Mouse (Mus musculus): Measurements from ENCODE around the gene Aox1. TPM values are rescaled to one million over a fixed set of nuclear protein-coding genes. Genes with fewer than 3 reads are reported as not detected.
A peak's percentile ranks its signal among the peaks of the same experiment; 100 is the strongest.

The Aox1 gene
- polyA plus RNA-seq, 1 experiment, result 0.32 TPM

DNA sequence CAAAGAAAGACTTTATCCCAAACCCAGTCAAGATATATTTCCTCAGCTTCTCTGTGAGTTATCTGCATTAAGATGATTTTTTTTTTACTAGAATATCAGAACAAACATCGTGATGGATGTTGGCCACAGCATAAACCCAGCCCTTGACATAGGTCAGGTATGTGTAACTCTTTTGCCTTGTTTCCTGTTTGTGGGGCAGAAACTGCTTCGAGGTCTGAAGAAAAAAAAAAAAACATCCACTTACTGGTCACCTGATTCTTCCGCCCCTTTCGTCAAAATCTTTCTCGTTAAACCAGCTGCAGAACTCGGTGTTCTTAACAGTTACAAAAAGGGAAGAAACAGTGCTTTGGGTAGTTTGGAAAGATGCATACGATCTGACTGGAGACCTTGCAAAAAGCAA lies 72.8 kb downstream of the Aox1 start:
- no peaks in the 10 kb centered on the region for H3K36me3 ChIP-seq (ENCODE audit: control insufficient read depth, insufficient read depth, low read length)
- 71% methylated on average over 7 of the region's 7 CpGs for WGBS
- H3K4me1 ChIP-seq (ENCODE audit: control insufficient read depth, insufficient read depth, insufficient read length, low read length), result no peaks in the 10 kb centered on the region
- no peak overlapping the region for H3K4me3 ChIP-seq (ENCODE audit: low read depth, low read length)
- no peaks in the 10 kb centered on the region for H3K27me3 ChIP-seq (ENCODE audit: control insufficient read depth, insufficient read depth, low read length)
- H3K27ac ChIP-seq (ENCODE audit: insufficient read depth, low read depth, low read length), result no peak overlapping the region
- TF ChIP-seq CTCF (IDR thresholded peaks at IDR 0.05; ENCODE audit: extremely low read depth, insufficient read length, insufficient replicate concordance, low read depth, low read length), result no peak

DNA sequence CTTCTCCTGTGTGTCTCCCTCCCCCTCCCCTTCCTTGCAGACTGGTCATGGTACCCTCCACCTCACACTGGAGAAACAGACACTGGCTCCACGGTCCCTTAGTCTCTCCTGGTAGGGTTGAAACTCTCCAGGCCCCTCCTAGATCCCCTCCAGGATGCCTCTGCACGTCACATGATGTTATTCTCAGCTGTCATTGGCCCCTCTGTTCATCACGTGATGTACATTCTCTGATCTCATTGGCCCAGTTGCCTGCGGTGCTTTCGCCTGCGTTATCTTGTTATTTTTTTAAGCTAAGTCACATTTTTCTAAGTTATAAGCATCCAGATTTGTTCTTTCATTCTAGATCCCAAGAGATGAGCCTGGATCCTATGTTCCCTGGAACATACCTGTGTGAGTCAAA lies 76.0 kb downstream of the Aox1 start:
- Histone ChIP-seq H3K36me3 (ENCODE audit: control insufficient read depth, insufficient read depth, low read length) (no peaks in the 10 kb centered on the region), H3K27ac (ENCODE audit: insufficient read depth, low read depth, low read length) (no peak overlapping the region), H3K4me3 (ENCODE audit: low read depth, low read length) (no peak overlapping the region), H3K27me3 (ENCODE audit: control insufficient read depth, insufficient read depth, low read length) (no peaks in the 10 kb centered on the region), H3K4me1 (ENCODE audit: control insufficient read depth, insufficient read depth, insufficient read length, low read length) (no peaks in the 10 kb centered on the region)
- 84% methylated on average over 6 of the region's 6 CpGs for WGBS
- TF ChIP-seq POLR2A (IDR thresholded peaks at IDR 0.05; ENCODE audit: low read depth, low read length), result no peak
- no peak for TF ChIP-seq CTCF (IDR thresholded peaks at IDR 0.05; ENCODE audit: extremely low read depth, insufficient read length, insufficient replicate concordance, low read depth, low read length)

DNA sequence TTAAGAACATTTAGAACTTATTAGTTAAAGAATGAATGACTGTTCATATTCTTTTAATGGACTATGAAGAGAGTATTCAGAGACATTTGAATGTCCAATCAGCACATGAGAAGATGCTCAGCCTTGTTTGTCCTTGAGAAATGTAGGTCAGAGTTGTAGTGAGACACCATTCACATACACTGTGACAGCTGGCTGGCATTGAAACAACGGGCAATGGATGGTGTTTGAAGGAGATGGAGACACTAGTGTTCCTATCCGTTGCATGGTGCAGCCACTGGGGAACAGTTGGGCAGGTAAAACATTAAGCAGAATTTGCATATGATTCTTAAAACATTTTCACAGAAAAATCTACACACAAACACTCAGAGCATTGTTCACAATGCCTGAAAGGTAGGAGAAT lies 77.3 kb downstream of the Aox1 start:
- Histone ChIP-seq H3K27ac (ENCODE audit: insufficient read depth, low read depth, low read length) (no peak overlapping the region), H3K4me1 (ENCODE audit: control insufficient read depth, insufficient read depth, insufficient read length, low read length) (no peaks in the 10 kb centered on the region), H3K4me3 (ENCODE audit: low read depth, low read length) (no peak overlapping the region), H3K36me3 (ENCODE audit: control insufficient read depth, insufficient read depth, low read length) (no peaks in the 10 kb centered on the region), H3K27me3 (ENCODE audit: control insufficient read depth, insufficient read depth, low read length) (no peaks in the 10 kb centered on the region)
- no peak for TF ChIP-seq POLR2A (IDR thresholded peaks at IDR 0.05; ENCODE audit: low read depth, low read length)
- no peak for TF ChIP-seq CTCF (IDR thresholded peaks at IDR 0.05; ENCODE audit: extremely low read depth, insufficient read length, insufficient replicate concordance, low read depth, low read length)
- 75% methylated on average over 2 of the region's 2 CpGs for WGBS

DNA sequence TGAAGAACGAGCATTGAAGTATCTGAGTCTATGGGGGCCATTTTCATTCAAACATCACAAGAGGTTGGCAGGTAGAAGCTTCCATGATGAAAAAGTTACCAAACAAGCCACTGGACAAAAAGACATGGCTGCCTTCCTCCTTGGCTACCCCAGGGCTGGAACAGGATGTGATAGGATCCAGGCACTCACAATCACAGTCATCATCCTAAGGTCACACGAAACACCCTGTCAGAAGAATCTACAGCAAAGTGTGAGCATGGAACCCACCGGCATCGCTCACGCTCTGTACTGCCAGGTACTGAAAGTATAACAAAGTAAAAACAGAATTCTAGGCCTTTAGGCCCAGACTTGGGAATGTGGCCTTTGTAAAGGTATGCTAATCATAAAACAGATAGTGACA lies 80.5 kb downstream of the Aox1 start:
- H3K4me1 ChIP-seq (ENCODE audit: control insufficient read depth, insufficient read depth, insufficient read length, low read length), result no peaks in the 10 kb centered on the region
- no peaks in the 10 kb centered on the region for H3K27me3 ChIP-seq (ENCODE audit: control insufficient read depth, insufficient read depth, low read length)
- TF ChIP-seq CTCF (IDR thresholded peaks at IDR 0.05; ENCODE audit: extremely low read depth, insufficient read length, insufficient replicate concordance, low read depth, low read length), result no peak
- no peak for TF ChIP-seq POLR2A (IDR thresholded peaks at IDR 0.05; ENCODE audit: low read depth, low read length)
- 88% methylated on average over 5 of the region's 5 CpGs for WGBS
- no peaks in the 10 kb centered on the region for H3K36me3 ChIP-seq (ENCODE audit: control insufficient read depth, insufficient read depth, low read length)
- no peak overlapping the region for H3K4me3 ChIP-seq (ENCODE audit: low read depth, low read length)
- H3K27ac ChIP-seq (ENCODE audit: insufficient read depth, low read depth, low read length), result no peak overlapping the region

DNA sequence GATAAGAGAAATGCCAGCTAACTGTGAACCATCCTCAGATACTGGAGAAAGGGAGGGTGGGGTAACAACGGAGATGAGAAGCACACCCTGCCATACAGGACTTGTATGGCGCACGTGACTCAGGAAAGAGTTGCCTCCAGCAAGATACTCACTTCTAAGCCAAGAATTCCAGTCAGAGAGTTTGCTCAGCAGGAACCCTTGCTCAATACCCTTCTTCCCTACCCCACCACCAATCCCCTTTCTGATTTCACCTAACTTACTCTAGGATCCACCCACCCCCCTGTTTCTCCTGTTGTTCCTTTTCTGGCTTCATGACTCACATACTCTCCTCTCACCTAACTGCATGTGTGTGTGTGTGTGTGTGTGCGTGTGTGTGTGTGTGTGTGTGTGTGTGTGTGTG lies 81.6 kb downstream of the Aox1 start:
- H3K27ac ChIP-seq (ENCODE audit: insufficient read depth, low read depth, low read length), result no peak overlapping the region
- H3K27me3 ChIP-seq (ENCODE audit: control insufficient read depth, insufficient read depth, low read length), result no peaks in the 10 kb centered on the region
- H3K36me3 ChIP-seq (ENCODE audit: control insufficient read depth, insufficient read depth, low read length), result no peaks in the 10 kb centered on the region
- TF ChIP-seq POLR2A (IDR thresholded peaks at IDR 0.05; ENCODE audit: low read depth, low read length), result no peak
- H3K4me1 ChIP-seq (ENCODE audit: control insufficient read depth, insufficient read depth, insufficient read length, low read length), result no peaks in the 10 kb centered on the region
- 72% methylated on average over 4 of the region's 4 CpGs for WGBS
- no peak overlapping the region for H3K4me3 ChIP-seq (ENCODE audit: low read depth, low read length)

DNA sequence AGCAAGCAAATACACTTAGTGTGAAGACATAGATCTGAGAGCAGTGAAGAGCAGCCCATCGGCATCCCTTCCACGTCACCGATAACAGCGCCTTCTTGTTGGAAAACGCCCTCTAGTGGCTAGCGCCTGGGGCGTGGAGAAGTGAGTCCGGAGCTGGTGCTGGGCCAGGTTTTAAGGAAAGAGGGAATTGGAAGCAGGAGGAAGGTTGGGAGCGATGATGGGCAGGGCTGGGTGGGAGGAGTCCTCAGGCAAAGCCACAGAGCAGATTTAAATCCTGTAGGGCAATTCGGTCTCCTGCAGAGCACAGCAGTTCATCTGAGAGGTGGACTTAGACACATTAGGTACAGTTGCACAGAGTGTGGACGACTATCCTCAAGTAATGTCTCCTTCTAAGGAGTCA lies 83.1 kb downstream of the Aox1 start, which contains the start of gene Aox3:
Gene Aox3, plus strand, starts transcription at position 251 of the 400 bp plus-strand sequence.
- Histone ChIP-seq H3K36me3 (ENCODE audit: control insufficient read depth, insufficient read depth, low read length) (no peaks in the 10 kb centered on the region), H3K27me3 (ENCODE audit: control insufficient read depth, insufficient read depth, low read length) (no peaks in the 10 kb centered on the region), H3K27ac (ENCODE audit: insufficient read depth, low read depth, low read length) (no peak within 1 kb of the TSS), H3K4me3 (ENCODE audit: low read depth, low read length) (no peak within 1 kb of the TSS), H3K4me1 (ENCODE audit: control insufficient read depth, insufficient read depth, insufficient read length, low read length) (no peaks in the 10 kb centered on the region)
- 17% methylated on average over 11 of the region's 11 CpGs for WGBS
- no peak for TF ChIP-seq POLR2A (IDR thresholded peaks at IDR 0.05; ENCODE audit: low read depth, low read length)
- peak; percentile 50; the same call in 1 of the 2 replicates for TF ChIP-seq CTCF (IDR thresholded peaks at IDR 0.05; ENCODE audit: extremely low read depth, insufficient read length, insufficient replicate concordance, low read depth, low read length)

DNA sequence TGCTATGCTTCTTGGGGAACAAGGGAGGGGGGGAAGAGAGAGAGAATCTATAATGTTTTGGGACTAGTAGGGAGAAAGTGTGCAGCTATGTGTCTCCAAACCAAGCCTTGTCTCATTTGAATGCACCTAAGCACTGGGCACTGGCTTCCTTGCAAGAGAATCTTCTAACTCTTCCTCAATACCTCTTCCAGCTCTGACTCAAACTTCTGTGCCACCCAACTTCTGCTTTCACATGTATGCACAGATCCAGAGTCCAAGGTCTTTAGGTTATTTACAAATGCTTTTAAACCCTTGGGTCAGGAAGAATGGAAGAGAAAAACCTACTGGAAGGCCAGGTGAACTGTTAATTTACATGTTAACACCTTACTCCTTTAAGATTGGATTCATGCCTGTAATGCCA lies 83.7 kb downstream of the Aox1 start:
- TF ChIP-seq CTCF (IDR thresholded peaks at IDR 0.05; ENCODE audit: extremely low read depth, insufficient read length, insufficient replicate concordance, low read depth, low read length) (no peak), POLR2A (IDR thresholded peaks at IDR 0.05; ENCODE audit: low read depth, low read length) (no peak)
- Histone ChIP-seq H3K36me3 (ENCODE audit: control insufficient read depth, insufficient read depth, low read length) (no peaks in the 10 kb centered on the region), H3K4me3 (ENCODE audit: low read depth, low read length) (no peak overlapping the region), H3K27me3 (ENCODE audit: control insufficient read depth, insufficient read depth, low read length) (no peaks in the 10 kb centered on the region), H3K4me1 (ENCODE audit: control insufficient read depth, insufficient read depth, insufficient read length, low read length) (no peaks in the 10 kb centered on the region), H3K27ac (ENCODE audit: insufficient read depth, low read depth, low read length) (no peak overlapping the region)

DNA sequence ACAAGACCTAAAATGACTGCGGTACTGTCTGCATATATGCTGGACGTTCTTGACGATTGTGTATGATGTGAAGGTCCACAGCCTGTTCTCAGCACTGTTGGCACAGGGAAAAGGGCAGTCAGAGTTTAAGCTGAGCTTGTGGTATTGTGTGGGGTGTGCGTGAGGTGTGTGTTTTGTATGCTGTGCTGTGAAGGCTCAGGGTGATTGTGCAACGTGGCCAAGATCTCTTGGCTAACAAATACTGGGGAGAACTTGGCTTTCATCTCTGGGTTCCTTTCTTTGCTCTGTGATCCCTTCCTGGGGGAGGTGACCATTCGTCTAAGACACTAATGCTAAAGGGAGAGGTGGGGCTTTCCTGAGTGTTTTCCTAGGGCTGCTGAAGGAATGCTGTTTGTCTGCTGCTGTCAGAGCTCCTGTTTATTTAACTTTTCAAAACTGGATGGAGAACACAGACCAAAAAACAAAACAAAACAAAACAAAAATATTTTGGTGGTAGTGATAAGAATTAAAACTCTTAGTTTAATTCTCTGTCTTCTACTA lies 84.4 kb downstream of the Aox1 start:
- no peak for TF ChIP-seq POLR2A (IDR thresholded peaks at IDR 0.05; ENCODE audit: low read depth, low read length)
- TF ChIP-seq CTCF (IDR thresholded peaks at IDR 0.05; ENCODE audit: extremely low read depth, insufficient read length, insufficient replicate concordance, low read depth, low read length), result no peak
- Histone ChIP-seq H3K27me3 (ENCODE audit: control insufficient read depth, insufficient read depth, low read length) (no peaks in the 10 kb centered on the region), H3K4me1 (ENCODE audit: control insufficient read depth, insufficient read depth, insufficient read length, low read length) (no peaks in the 10 kb centered on the region), H3K4me3 (ENCODE audit: low read depth, low read length) (no peak overlapping the region), H3K27ac (ENCODE audit: insufficient read depth, low read depth, low read length) (no peak overlapping the region), H3K36me3 (ENCODE audit: control insufficient read depth, insufficient read depth, low read length) (no peaks in the 10 kb centered on the region)
- 58% methylated on average over 6 of the region's 6 CpGs for WGBS

Data from small intestine, adult 2 months (tissue).